Mouse (Mus musculus) layer of hippocampus, postnatal 14 days (tissue): ENCODE results near the gene Higd2a. TPM values are rescaled to one million over a fixed set of nuclear protein-coding genes. Genes with fewer than 3 reads are reported as not detected.
A peak's percentile ranks its signal among the peaks of the same experiment; 100 is the strongest.
"Not testable (repeated sequence)": the region's sequence is repeated elsewhere in the genome, so short reads cannot be mapped to it uniquely, and the experiment has no call there.

Experiments used
- DNase-seq, 2 experiments: peaks; one replicate each; pipeline ENCODE4 v3.0.0; 2021 to 2022; ENCODE audit warnings: low spot score in 2 of 2, mixed read lengths in 1 of 2
- total RNA-seq, 2 experiments: library from RNA; stranded (reverse); gene quantifications; 2 replicates each; pipeline ENCODE4 v1.2.3; 2021

Gene Higd2a
- total RNA-seq, 2 experiments from 2014 or later: 170 to 186 TPM

- no peak for DNase-seq
These were observed 8.6 kb upstream of the Higd2a start for GRCm38 (mm10) chr13:54581385-54581784.

- DNase-seq: no peak
These were observed 7.9 kb upstream of the Higd2a start for GRCm38 (mm10) chr13:54582126-54582525.

- no peak for DNase-seq
These were observed 7.1 kb upstream of the Higd2a start for GRCm38 (mm10) chr13:54582860-54583259.

GRCm38 (mm10) chr13:54585831-54586230 is 4.2 kb upstream of the Higd2a start:
- no peak for DNase-seq

- DNase-seq: no peak
These were observed 502 bp upstream of the Higd2a start for GRCm38 (mm10) chr13:54589414-54589995.

GRCm38 (mm10) chr13:54591776-54592356 is 1.9 kb downstream of the Higd2a start:
- DNase-seq: no peak

- no peak for DNase-seq
These were observed 3.6 kb downstream of the Higd2a start for GRCm38 (mm10) chr13:54593617-54594016.

- DNase-seq: no peak
These were observed 6.2 kb downstream of the Higd2a start for GRCm38 (mm10) chr13:54596107-54596690.

- no peak for DNase-seq
These were observed 6.9 kb downstream of the Higd2a start for GRCm38 (mm10) chr13:54596870-54597269.

GRCm38 (mm10) chr13:54598622-54599143 is 8.7 kb downstream of the Higd2a start:
- no peak for DNase-seq

GRCm38 (mm10) chr13:54602639-54603111 is 12.7 kb downstream of the Higd2a start:
- DNase-seq: no peak

- no peak for DNase-seq
These were observed 13.5 kb downstream of the Higd2a start for GRCm38 (mm10) chr13:54603501-54603900.

- DNase-seq: no peak
These were observed 14.2 kb downstream of the Higd2a start for GRCm38 (mm10) chr13:54604221-54604620.

GRCm38 (mm10) chr13:54605426-54605825 is 15.4 kb downstream of the Higd2a start:
- no peak for DNase-seq

- DNase-seq: no peak
These were observed 17.2 kb downstream of the Higd2a start for GRCm38 (mm10) chr13:54607204-54607603.

- DNase-seq: no peak
These were observed 18.0 kb downstream of the Higd2a start for GRCm38 (mm10) chr13:54608002-54608401.

- DNase-seq: peak in 1 of 2 experiments; percentile 46
These were observed 18.7 kb downstream of the Higd2a start for GRCm38 (mm10) chr13:54608666-54609065.

GRCm38 (mm10) chr13:54609301-54609700 is 19.3 kb downstream of the Higd2a start:
- no peak for DNase-seq

GRCm38 (mm10) chr13:54610613-54610971 is 20.6 kb downstream of the Higd2a start:
- DNase-seq: no peak

- peak; percentile 89 to 90 for DNase-seq
These were observed 21.2 kb downstream of the Higd2a start, which contains the start of gene Cltb for GRCm38 (mm10) chr13:54610972-54611754. Gene Cltb, minus strand, starts transcription at chr13:54611344.

GRCm38 (mm10) chr13:54613141-54613540 is 23.1 kb downstream of the Higd2a start:
- DNase-seq: not testable (repeated sequence)

- no peak for DNase-seq
These were observed 26.3 kb downstream of the Higd2a start for GRCm38 (mm10) chr13:54616307-54616706.
